20 mouse cellular contexts compared by ENCODE assay signal in the genomic region with DNA sequence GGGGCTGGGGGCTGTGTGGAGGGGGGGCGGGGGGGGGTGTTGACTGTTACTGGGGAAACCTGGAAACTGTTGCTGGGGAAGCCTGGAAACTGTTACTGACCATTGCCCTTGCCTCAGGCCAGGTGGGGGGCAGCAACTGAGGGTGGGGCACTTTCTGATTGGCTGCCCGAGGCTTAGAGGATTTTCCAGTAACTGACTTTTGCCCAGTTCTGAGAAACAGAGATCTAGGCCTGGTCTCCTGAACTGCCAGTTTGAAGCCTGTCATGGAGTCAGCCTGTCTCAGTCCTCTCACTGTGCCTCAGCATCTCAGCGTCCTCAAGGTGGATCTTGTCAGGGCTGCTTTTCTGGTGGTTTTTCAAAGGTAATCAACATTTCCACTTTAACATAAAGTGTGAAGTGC. TPM values are rescaled to one million over a fixed set of nuclear protein-coding genes. Genes with fewer than 3 reads are reported as not detected.
"Had no signal": no experiment of that assay in that cellular context is flagged by ENCODE, and none has a peak within 500 bp of the region (broad histone marks: within the 10 kb centered on the region; RNA-seq: fewer than 3 reads in every experiment).

No protein-coding gene starts in this region.

- H3K27me3 ChIP-seq: limb, embryonic 13.5 days; liver, embryonic 12.5 days; liver, embryonic 15.5 days; midbrain, embryonic 12.5 days; neural tube, embryonic 13.5 days had no signal

- H3K4me3 ChIP-seq: layer of hippocampus, adult 2 months; limb, embryonic 10.5 days; limb, embryonic 13.5 days; liver, embryonic 12.5 days; liver, embryonic 15.5 days; midbrain, embryonic 12.5 days; myocyte; neural tube, embryonic 13.5 days had no signal

- H3K27ac ChIP-seq: kidney, postnatal 0 days; layer of hippocampus, adult 2 months; limb, embryonic 10.5 days; limb, embryonic 13.5 days; liver, embryonic 12.5 days; liver, embryonic 15.5 days; midbrain, embryonic 12.5 days; neural tube, embryonic 13.5 days had no signal

- H3K4me2 ChIP-seq: limb, embryonic 13.5 days; liver, embryonic 12.5 days; liver, embryonic 15.5 days; midbrain, embryonic 12.5 days; neural tube, embryonic 13.5 days had no signal

- ATAC-seq: intestine, postnatal 0 days; liver, embryonic 12.5 days; midbrain, embryonic 16.5 days had no signal

- DNase-seq: layer of hippocampus, adult 9-11 months; liver; lung, adult 2 months; lung, postnatal 14 days; lung, postnatal 4 days; thymus, adult 18-20 months; thymus, postnatal 36 days had no signal

- H3K9ac ChIP-seq: limb, embryonic 13.5 days; liver, embryonic 12.5 days; liver, embryonic 15.5 days; midbrain, embryonic 12.5 days; neural tube, embryonic 13.5 days had no signal

- H3K9me3 ChIP-seq: limb, embryonic 10.5 days; limb, embryonic 13.5 days; liver, embryonic 12.5 days; liver, embryonic 15.5 days; midbrain, embryonic 12.5 days; neural tube, embryonic 13.5 days had no signal

RNA-seq across cellular contexts. Expression of gene Trim17, which starts 19.9 kb away (rescaled TPM):
- total RNA-seq: megakaryocyte-erythroid progenitor cell, adult 5-6 weeks; monocyte, adult 5-6 weeks had no signal
